Mouse (Mus musculus): ENCODE measurements at regions not wholly inside any gene's neighbourhood (a gene's known extent, or its start where the extent isn't known, plus 50 kb on each side); places are given as distances from the start of the nearest gene placed in this dataset.

- no peak for DNase-seq (ENCODE audit: low read depth, low spot score)
Observed at GRCm38 (mm10) chr4:74466081-74466480, 223.8 kb downstream of the Kdm4c start.

GRCm38 (mm10) chr4:74512489-74512888, 270.2 kb downstream of the Kdm4c start:
- DNase-seq (ENCODE audit: low read depth, low spot score) = no peak

DNA sequence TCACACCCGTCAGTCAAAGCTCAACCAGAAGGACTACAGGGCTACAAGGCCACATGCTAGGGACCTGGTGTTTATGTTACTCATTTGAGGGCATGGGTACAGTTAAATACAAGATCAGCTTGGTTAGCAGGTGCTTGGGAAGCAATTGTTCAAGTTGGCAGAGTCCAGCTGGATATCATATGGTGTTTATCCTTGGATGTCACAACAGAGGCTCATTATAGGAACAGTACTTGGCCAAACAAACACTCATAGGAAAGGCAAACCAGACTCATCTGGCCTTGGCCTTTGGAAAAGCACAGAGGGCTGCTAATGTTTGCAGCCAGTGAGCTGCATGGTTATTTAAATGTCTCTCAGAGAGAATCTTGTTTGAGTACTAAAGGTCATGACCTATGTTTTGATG, 311.6 kb downstream of the Kdm4c start:
- no peak for DNase-seq (ENCODE audit: low read depth, low spot score)

DNA sequence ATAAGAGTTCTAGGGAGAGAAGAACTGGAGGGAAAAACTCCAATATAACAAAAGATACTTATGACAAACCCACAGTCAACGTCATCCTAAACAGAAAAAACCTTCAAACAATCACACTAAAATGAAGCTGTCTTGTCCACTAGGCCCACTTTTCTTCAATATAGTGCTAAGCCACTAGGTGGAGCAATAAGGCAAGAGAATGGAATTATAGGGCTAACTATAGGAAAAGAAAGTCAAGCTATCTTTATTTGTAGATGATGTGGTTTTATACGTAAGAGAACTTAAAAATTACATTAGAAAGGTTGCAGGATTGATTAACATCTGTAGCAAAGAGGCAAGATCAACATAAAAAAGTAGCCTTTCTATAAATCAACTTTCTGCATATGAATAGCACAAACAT, 321.3 kb downstream of the Kdm4c start:
- peak; percentile 35 for DNase-seq (ENCODE audit: low read depth, low spot score)

DNA sequence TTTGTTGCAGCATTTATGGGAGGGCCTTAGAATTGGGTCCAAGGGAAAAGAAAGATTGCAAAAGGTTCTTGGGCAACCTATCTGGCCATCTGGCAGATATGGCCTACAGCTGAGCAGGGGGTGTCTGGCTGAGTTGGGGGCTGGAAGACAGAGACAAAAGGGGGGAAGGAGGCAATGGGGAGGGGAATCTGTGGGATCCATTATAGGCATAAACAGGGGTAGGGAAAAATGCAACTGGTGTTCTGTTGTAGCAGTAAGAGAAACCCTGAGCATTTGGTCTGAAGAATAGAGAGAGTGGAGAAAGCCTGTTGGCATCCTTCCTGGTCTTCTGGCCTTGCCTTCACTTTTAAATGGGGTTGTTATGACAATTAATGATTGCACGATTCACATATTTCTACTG, 344.1 kb downstream of the Kdm4c start:
- no peak for DNase-seq (ENCODE audit: low read depth, low spot score)

- no peak for DNase-seq (ENCODE audit: low read depth, low spot score)
Observed at GRCm38 (mm10) chr4:74587125-74587524, 344.8 kb downstream of the Kdm4c start.

- DNase-seq (ENCODE audit: low read depth, low spot score) = no peak
Observed at GRCm38 (mm10) chr4:74588761-74589160, 346.5 kb downstream of the Kdm4c start.

- DNase-seq (ENCODE audit: low read depth, low spot score) = peak; percentile 6
Observed at GRCm38 (mm10) chr4:74613032-74613431, 370.7 kb downstream of the Kdm4c start.
